Mouse (Mus musculus): ENCODE data around the gene Trmt2b. TPM values are rescaled to one million over a fixed set of nuclear protein-coding genes. Genes with fewer than 3 reads are reported as not detected.
A peak's percentile ranks its signal among the peaks of the same experiment; 100 is the strongest.
"Not testable (repeated sequence)": the region's sequence is repeated elsewhere in the genome, so short reads cannot be mapped to it uniquely, and the experiment has no call there.

Gene Trmt2b
- 10.5 and 11.2 TPM in 2 replicates for polyA plus RNA-seq (2016; fragmentation: Nextera tagmentation; extraction: Ambion mirVana)

DNA sequence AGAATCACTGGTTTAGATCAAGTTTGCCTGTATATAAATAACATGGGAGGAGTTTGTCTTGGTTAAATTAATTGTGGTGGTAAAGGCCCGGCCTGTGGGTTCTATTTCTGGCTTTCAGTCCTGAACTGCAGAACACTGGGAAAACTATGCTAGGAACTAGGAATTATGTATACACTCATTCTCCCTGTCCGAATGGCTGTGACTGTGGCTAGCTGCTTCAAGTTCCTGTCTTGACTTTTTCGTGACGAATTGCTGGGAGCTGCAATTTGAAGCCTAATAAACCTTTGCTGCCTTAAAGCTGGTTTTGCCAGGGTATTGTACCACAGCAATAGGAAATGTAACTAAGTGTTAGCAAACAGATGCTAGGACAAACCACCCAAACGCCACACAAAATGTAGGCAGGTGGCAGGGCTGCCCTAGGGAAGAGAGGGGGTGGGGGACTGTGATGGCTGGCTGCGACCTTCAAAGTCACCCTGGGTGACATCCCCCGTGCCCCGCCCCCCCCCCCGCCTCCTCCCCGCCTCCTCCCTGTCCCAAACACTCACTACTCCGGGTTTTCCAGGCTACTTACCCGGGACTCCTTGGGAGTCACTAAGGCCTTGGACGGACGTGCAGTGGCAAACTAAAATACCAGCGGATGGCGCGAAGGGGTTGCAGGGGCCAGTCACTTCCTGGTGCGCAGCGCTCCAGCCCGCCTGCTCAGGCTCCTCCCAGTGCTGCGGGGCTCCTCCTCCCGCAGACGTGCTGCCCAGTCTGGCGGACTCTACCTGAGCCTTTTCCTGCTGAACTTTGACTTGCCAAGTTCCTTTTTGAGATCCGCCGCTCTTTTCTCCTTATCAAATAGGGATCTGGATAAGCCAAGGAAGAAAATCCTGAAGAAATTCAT is at the start of gene Trmt2b:
Gene Trmt2b (minus strand): TSS at position 710 of the 886 bp plus-strand sequence.
- no peaks in the 10 kb centered on the region for H3K9me3 ChIP-seq
- H3K27me3 ChIP-seq, result peaks cover 12% of the 10 kb centered on the region
- H3K27ac ChIP-seq, result peak within 1 kb of the TSS; percentile 86
- peak within 1 kb of the TSS; percentile 41 for H3K4me3 ChIP-seq (replicated peaks)
- H3K4me1 ChIP-seq (replicated peaks), result no peaks in the 10 kb centered on the region
- ATAC-seq (ENCODE audit: insufficient number of reproducible peaks, insufficient read depth, low FRiP score, low TSS enrichment, low read depth), result peak; percentile 76
- 17% methylated on average over 23 of the region's 26 CpGs for WGBS
- no peaks in the 10 kb centered on the region for H3K36me3 ChIP-seq
- peak within 1 kb of the TSS; percentile 27; the same call in 1 of the 2 replicates for H3K9ac ChIP-seq (replicated peaks)
- peak within 1 kb of the TSS; percentile 50 for H3K4me2 ChIP-seq

- Histone ChIP-seq H3K4me1 (replicated peaks) (no peaks in the 10 kb centered on the region), H3K4me3 (replicated peaks) (no peak overlapping the region), H3K9ac (replicated peaks) (no peak overlapping the region), H3K36me3 (peaks cover 12% of the 10 kb centered on the region), H3K9me3 (no peaks in the 10 kb centered on the region), H3K4me2 (no peak overlapping the region), H3K27ac (no peak overlapping the region), H3K27me3 (no peaks in the 10 kb centered on the region)
- WGBS, result 77% methylated on average over 2 of the region's 2 CpGs
- ATAC-seq (ENCODE audit: insufficient number of reproducible peaks, insufficient read depth, low FRiP score, low TSS enrichment, low read depth), result no peak
These were observed 42.6 kb upstream of the Trmt2b start for GRCm38 (mm10) chrX:134319153-134319932.

- H3K27me3 ChIP-seq; H3K36me3 ChIP-seq; H3K4me2 ChIP-seq; ATAC-seq (ENCODE audit: insufficient number of reproducible peaks, insufficient read depth, low FRiP score, low TSS enrichment, low read depth); H3K9me3 ChIP-seq; H3K4me3 ChIP-seq (replicated peaks); H3K4me1 ChIP-seq (replicated peaks); H3K27ac ChIP-seq; H3K9ac ChIP-seq (replicated peaks): not testable (repeated sequence)
- WGBS, result 78% methylated on average over 4 of the region's 7 CpGs
These were observed 34.4 kb upstream of the Trmt2b start for GRCm38 (mm10) chrX:134311193-134311592.

- peak overlapping the region; percentile 43 for H3K4me3 ChIP-seq (replicated peaks)
- H3K9me3 ChIP-seq, result no peaks in the 10 kb centered on the region
- H3K4me2 ChIP-seq, result peak overlapping the region; percentile 53
- peak overlapping the region; percentile 56 for H3K9ac ChIP-seq (replicated peaks)
- WGBS, result 19% methylated on average over 9 of the region's 9 CpGs
- ATAC-seq (ENCODE audit: insufficient number of reproducible peaks, insufficient read depth, low FRiP score, low TSS enrichment, low read depth), result peak; percentile 63; the same call in 1 of the 2 replicates
- peaks cover 10% of the 10 kb centered on the region; the same call in 1 of the 2 replicates for H3K27me3 ChIP-seq
- no peaks in the 10 kb centered on the region for H3K4me1 ChIP-seq (replicated peaks)
- 0 out of 2 replicates have a peak overlapping the region, but pooled peaks have one; percentile 4 for H3K27ac ChIP-seq
- peaks cover 5% of the 10 kb centered on the region; the same call in 1 of the 2 replicates for H3K36me3 ChIP-seq
These were observed 31.5 kb upstream of the Trmt2b start for GRCm38 (mm10) chrX:134308275-134308634.

DNA sequence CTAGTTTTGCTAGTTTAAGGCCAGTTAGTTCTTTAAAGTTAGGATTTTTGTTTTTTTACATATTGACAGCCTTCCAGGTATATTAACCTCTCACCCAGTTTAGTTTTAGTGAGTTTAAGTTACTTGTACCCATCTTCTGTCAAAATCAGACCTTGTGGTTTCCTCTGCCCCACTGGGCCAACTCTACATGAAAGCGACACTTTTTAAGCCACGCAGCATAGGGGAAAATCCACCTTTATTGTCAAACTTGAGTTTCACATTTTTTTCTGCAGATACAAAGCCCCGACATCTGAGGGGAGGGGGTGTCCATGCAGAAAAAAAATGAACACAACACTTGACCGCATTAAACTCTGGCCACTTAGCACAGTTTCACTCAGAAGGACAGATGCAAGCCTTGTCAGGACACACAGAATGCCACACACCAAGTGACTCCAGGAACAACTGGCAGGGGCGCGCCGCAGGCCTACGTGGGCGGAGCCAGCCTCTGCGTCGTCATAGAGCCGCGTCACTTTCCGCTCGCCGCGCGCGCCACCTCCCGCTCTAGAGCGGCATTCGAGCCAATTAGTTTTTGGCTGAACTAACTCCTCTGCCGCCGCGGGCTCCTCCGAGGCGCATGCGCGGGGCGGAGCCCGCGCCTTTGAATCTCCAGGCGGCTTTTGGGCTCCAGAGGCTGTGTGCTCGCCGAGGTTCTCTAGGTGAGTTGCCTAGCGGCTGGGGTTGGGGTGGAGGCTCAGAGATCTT is 30.9 kb upstream of the Trmt2b start, which contains the start of gene Cenpi:
Gene Cenpi (plus strand): TSS at position 551 of the 741 bp plus-strand sequence.
- no peaks in the 10 kb centered on the region for H3K9me3 ChIP-seq
- no peaks in the 10 kb centered on the region for H3K4me1 ChIP-seq (replicated peaks)
- peak within 1 kb of the TSS; percentile 53 for H3K4me2 ChIP-seq
- H3K9ac ChIP-seq (replicated peaks), result peak within 1 kb of the TSS; percentile 56
- ATAC-seq (ENCODE audit: insufficient number of reproducible peaks, insufficient read depth, low FRiP score, low TSS enrichment, low read depth), result peak; percentile 94
- WGBS, result 11% methylated on average over 36 of the region's 36 CpGs
- H3K36me3 ChIP-seq, result peaks cover 4% of the 10 kb centered on the region; the same call in 1 of the 2 replicates
- peak within 1 kb of the TSS; percentile 43 for H3K4me3 ChIP-seq (replicated peaks)
- 0 out of 2 replicates have a peak within 1 kb of the TSS, but pooled peaks have one; percentile 19 for H3K27ac ChIP-seq
- H3K27me3 ChIP-seq, result peaks cover 9% of the 10 kb centered on the region; the same call in 1 of the 2 replicates

DNA sequence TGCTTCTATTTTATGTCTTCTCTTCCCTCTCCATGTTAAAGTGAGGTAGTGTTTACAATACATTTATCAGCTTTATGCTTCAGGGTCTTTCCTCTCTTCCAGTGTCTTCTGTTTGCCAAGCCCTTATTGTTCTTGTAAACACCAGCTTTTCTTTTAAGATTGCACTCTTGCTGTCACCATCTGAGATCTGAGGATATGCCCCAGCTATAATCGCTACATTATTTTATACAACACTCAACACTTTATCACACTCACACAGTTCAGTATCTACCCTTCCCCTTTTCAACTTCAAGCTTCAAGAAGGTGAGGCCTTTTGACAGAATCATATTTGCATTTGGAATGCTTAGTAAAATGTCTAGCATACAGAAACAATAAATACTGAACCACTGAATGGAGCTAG is 26.5 kb upstream of the Trmt2b start:
- no peaks in the 10 kb centered on the region for H3K36me3 ChIP-seq
- no peak overlapping the region for H3K9ac ChIP-seq (replicated peaks)
- no peak overlapping the region for H3K4me2 ChIP-seq
- no peak overlapping the region for H3K27ac ChIP-seq
- ATAC-seq (ENCODE audit: insufficient number of reproducible peaks, insufficient read depth, low FRiP score, low TSS enrichment, low read depth), result no peak
- WGBS, result 97% methylated on average over 1 of the region's 1 CpGs
- no peaks in the 10 kb centered on the region for H3K9me3 ChIP-seq
- no peak overlapping the region for H3K4me3 ChIP-seq (replicated peaks)
- peaks cover 5% of the 10 kb centered on the region; the same call in 1 of the 2 replicates for H3K27me3 ChIP-seq
- H3K4me1 ChIP-seq (replicated peaks), result no peaks in the 10 kb centered on the region

DNA sequence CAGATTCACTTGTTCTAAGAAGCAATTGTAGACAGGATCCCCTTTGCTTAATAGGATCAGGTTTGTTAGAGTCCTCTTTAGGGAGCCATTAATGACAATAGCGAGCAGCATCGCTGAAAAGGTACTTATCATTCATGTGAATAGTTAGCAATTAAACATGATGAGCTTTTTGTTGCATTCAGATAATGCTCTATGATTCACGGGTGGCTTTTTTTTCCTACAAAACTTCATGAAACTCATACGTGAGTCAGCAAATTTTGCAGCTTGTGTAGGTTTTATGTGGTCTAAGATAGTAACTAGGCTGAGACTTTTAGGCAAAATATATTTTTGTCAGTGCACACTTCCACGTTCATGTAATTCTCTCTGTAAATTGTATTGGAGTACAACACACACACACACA is 23.4 kb upstream of the Trmt2b start:
- no peak overlapping the region for H3K4me3 ChIP-seq (replicated peaks)
- peaks cover 21% of the 10 kb centered on the region for H3K27me3 ChIP-seq
- no peak for ATAC-seq (ENCODE audit: insufficient number of reproducible peaks, insufficient read depth, low FRiP score, low TSS enrichment, low read depth)
- H3K9me3 ChIP-seq, result no peaks in the 10 kb centered on the region
- no peak overlapping the region for H3K9ac ChIP-seq (replicated peaks)
- H3K4me2 ChIP-seq, result no peak overlapping the region
- H3K4me1 ChIP-seq (replicated peaks), result no peaks in the 10 kb centered on the region
- 71% methylated on average over 5 of the region's 5 CpGs for WGBS
- no peaks in the 10 kb centered on the region for H3K36me3 ChIP-seq
- H3K27ac ChIP-seq, result no peak overlapping the region

DNA sequence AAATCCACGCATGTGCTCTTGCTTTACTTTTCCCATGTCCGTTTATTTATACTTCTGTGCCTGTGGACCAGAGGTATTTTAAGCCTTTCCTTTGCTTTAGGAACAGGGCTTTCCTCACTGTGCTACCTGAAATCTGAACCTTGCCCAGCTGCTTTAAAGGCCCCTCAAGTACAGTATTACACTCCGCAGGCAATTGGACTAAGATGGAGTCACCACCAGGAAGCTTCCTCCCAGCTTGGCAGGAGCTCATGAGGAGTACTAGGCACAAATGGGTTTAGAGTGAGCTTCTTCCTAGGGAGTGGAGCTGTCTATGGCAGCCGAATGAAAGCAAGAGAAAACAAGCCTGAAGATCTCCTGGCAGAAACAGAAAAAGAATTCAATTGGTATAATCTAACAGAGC is 20.4 kb upstream of the Trmt2b start:
- peak overlapping the region; percentile 47; the same call in 1 of the 2 replicates for H3K4me3 ChIP-seq (replicated peaks)
- peaks cover 37% of the 10 kb centered on the region for H3K27me3 ChIP-seq
- no peak overlapping the region for H3K27ac ChIP-seq
- ATAC-seq (ENCODE audit: insufficient number of reproducible peaks, insufficient read depth, low FRiP score, low TSS enrichment, low read depth), result no peak
- no peaks in the 10 kb centered on the region for H3K4me1 ChIP-seq (replicated peaks)
- no peaks in the 10 kb centered on the region for H3K36me3 ChIP-seq
- H3K9ac ChIP-seq (replicated peaks), result no peak overlapping the region
- WGBS, result 33% methylated on average over 4 of the region's 4 CpGs
- H3K9me3 ChIP-seq, result no peaks in the 10 kb centered on the region
- H3K4me2 ChIP-seq, result peak overlapping the region; percentile 59

GRCm38 (mm10) chrX:134296737-134297136 is 20.0 kb upstream of the Trmt2b start:
- no peaks in the 10 kb centered on the region for H3K9me3 ChIP-seq
- peaks cover 41% of the 10 kb centered on the region for H3K27me3 ChIP-seq
- peak overlapping the region; percentile 47 for H3K4me3 ChIP-seq (replicated peaks)
- H3K9ac ChIP-seq (replicated peaks), result no peak overlapping the region
- H3K4me1 ChIP-seq (replicated peaks), result no peaks in the 10 kb centered on the region
- WGBS, result 22% methylated on average over 7 of the region's 7 CpGs
- H3K4me2 ChIP-seq, result peak overlapping the region; percentile 59
- H3K27ac ChIP-seq, result no peak overlapping the region
- ATAC-seq (ENCODE audit: insufficient number of reproducible peaks, insufficient read depth, low FRiP score, low TSS enrichment, low read depth), result no peak
- H3K36me3 ChIP-seq, result no peaks in the 10 kb centered on the region

GRCm38 (mm10) chrX:134296301-134296700 is 19.5 kb upstream of the Trmt2b start:
- no peaks in the 10 kb centered on the region for H3K9me3 ChIP-seq
- H3K4me2 ChIP-seq, result peak overlapping the region; percentile 59
- ATAC-seq (ENCODE audit: insufficient number of reproducible peaks, insufficient read depth, low FRiP score, low TSS enrichment, low read depth), result 0 out of 2 replicates have a peak, but pooled peaks have one; percentile 26
- 20% methylated on average over 9 of the region's 9 CpGs for WGBS
- peaks cover 44% of the 10 kb centered on the region for H3K27me3 ChIP-seq
- no peak overlapping the region for H3K9ac ChIP-seq (replicated peaks)
- no peak overlapping the region for H3K27ac ChIP-seq
- H3K36me3 ChIP-seq, result no peaks in the 10 kb centered on the region
- peak overlapping the region; percentile 47 for H3K4me3 ChIP-seq (replicated peaks)
- no peaks in the 10 kb centered on the region for H3K4me1 ChIP-seq (replicated peaks)
